Mouse (Mus musculus) adrenal gland, adult 18-20 months (tissue): ENCODE results near the gene Cdc45. TPM values are rescaled to one million over a fixed set of nuclear protein-coding genes. Genes with fewer than 3 reads are reported as not detected.

Experiments used
- DNase-seq, 2 experiments: peaks; one replicate each; pipeline ENCODE4 v3.0.0; 2021 to 2022; ENCODE audit warnings: low spot score in 2 of 2
- total RNA-seq, 2 experiments: library from RNA; stranded (reverse); gene quantifications; 1 replicate in 1 of 2; 2 replicates in 1 of 2; pipeline ENCODE4 v1.2.3; 2021

Gene Cdc45
- total RNA-seq, 2 experiments from 2014 or later, result 6.3 to 11.0 TPM

DNA sequence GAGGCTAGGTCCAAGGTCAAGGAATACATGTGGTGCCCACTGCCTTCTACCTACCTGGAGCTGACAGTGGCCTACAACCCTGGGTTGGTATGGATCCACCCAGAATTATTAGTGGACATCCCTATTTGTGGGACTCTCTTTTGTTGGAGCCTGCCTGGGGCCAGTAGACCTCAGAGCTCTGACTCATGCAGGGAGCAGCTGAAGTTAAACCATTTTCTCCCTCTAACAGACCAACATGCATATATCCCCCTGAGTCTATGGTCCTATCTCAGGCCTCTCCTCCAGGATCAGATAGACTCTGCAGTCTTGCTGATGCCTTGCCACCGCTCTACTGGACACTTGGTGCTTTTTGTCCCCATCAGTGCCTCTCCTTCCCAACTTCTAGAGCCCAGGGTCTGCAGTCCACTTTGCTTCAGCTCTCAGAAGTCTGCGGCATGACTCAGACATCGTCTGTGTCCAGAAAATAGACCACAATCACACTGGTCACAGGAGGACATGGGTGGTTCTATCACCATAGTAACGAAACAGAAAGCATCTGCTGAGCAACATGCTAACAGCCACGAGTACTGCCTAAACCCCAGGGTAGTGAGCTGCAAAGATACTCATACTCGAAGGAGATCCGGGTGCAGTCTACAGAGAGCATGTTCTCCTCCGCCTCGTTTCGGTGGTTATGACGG, 16.4 kb downstream of the Cdc45 start:
- no peak for DNase-seq

DNA sequence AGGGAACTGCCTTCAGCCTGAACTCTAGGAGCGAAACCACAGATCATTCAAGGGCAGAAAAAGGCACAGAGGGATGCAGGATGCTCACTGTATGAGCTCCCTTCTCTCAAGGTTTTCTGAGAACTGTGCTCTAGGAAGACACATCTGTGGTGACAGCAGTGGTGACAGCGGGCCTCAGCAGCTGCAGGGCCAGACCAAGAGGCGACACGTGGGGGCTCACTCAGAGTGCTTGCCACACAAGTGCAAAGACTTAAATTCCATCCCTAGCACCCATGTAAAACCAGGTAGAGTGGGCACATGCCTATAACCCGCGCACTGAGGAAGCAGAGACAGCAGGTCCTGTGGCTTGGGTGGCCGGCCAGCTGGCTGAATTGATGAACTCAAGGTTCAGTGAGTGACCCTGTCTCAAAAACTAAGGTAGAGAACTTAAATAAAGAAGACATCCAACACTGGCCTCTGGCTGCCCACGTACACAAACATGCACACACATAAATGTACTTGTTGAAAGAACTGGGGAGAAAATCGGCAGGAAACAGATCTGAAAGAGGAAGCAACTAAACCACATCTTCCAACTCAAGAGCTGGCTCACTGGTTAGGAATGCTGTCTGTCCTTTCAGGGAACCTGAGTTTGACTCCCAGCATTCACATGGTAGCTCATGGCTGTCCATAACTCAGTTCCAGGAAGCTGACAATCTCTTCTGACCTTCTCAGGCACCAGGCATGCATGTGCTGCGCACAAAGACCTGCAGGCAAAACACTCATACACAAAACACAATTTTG, 23.0 kb downstream of the Cdc45 start:
- DNase-seq, result no peak

DNA sequence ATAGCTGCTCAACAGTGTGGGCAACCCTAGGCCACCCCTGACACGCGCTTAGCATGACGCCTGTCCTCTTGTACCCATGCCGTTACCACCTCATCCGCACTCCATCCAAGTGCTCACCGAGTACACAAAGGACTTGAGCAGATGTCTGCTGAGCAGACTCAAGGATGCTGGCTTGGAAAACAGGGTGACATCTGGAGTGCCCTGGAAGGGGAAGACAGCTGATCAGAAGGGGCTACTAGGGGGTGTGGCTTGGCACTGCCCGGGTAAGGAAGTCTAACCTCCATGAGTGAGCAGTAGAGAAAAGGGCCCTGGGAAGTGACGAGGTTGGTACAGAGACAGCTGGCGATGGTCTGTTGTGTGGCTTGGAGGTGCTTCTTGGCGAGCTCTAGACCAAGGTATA, 25.1 kb downstream of the Cdc45 start:
- DNase-seq, result no peak

DNA sequence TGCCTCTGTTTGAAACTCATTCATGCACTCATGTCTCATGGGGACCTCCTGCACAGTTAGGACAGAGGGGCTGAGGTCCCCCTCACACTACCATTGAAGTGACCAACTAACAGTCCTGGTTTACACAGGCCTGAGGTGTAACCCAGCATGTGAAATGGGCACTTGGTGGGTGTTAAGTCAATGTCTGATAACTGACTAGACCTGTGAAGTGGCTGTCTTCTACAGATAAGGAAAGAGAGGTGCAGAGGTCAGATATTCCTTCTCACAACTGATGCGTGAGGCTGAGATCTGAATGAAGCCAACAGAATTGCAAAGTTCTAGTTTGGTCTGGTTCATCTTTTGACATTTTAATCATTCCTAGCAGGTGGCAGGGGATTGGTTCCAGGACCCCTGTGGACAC, 26.3 kb downstream of the Cdc45 start:
- no peak for DNase-seq

DNA sequence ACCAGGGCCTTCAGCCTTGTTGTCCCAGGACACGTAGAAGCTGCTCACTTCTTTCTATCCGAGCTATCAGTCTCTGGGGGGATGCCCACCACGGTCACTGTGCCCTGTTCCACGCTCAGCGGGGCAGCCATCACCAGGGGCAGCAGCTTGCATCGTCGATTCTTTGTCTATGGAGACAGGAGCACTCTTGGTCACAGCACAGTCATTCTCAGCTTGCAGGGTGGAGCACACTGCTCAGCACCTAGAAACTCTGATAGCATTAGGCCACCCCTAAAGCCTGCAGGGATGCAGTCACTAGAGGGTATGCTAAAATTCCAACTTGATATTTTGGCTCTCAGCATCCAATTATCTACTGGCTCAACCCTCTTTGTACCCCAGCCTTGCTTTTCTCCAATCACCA, 26.8 kb downstream of the Cdc45 start:
- DNase-seq, result no peak

DNA sequence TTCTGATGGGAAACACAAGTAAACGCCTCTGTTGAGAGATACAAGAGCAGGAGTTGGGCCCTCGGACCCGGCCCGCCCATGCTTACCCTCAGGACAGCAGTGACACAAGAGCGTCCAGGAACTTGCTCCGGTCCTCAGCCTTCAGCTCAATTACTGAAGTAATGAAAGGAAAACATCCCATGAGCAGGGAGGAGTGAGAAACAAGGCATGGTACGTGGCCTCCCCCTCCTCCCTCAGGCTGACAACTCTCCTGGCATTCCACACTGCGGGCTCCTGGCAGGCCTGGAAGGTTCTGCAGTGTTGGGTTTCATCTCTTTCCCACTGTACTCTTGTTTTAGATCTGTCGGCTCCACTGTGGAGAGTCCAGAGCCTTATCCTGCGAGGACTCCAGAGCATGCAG, 30.0 kb downstream of the Cdc45 start:
- no peak for DNase-seq

DNA sequence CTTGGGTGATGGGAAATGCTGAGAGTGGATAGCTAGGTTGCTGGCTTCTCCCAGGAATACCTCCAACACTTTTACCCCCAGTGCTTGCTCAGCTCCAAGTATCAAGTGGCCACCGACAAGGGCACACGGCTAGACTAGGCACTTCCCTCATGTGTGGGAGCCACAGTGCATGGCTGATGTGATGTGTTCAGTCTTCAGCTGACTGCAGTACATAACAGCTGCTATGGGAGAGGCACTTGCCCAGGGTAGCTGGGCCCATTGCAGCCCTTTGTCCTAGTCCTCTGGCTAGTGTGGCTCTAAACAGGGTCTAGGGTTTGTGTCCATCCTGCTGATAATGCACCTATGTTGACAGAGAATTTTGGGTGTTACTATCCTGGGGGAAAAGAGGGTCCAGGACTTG, 33.3 kb downstream of the Cdc45 start:
- no peak for DNase-seq

DNA sequence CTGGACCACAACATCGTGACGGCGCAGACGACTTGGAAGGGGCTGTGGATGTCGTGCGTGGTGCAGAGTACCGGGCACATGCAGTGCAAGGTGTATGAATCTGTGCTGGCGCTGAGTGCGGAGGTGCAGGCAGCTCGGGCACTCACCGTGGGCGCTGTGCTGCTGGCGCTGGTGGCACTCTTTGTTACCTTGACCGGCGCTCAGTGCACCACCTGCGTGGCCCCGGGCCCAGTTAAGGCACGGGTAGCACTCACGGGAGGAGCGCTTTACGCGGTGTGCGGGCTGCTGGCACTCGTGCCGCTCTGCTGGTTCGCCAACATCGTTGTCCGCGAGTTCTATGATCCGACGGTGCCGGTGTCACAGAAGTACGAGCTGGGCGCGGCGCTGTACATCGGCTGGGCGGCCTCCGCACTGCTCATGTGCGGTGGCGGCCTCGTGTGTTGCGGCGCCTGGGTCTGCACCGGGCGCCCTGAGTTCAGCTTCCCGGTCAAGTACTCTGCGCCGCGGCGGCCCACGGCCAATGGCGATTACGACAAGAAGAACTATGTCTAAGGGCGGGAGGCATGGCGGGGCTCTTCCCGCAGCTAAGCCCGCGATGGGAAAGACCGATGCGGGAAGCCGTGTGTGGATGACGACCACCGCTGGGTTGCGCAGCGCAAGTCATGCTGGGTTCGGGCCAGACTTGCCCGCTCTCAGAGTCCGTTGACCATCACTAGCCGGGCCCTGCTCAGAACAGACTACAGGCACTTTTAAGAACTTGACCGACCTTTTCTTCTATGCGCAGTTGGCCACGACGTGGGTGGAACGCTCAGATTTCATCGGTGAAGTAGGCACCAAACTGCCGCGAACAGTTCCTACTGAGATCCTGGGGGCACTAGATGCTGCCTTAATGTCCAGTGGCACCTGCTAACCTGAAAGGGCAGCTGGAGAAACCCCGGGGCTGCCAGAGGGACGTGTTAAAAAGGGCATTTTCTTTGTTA, 34.4 kb downstream of the Cdc45 start:
- DNase-seq, result peak in 1 of 2 experiments; percentile 7

DNA sequence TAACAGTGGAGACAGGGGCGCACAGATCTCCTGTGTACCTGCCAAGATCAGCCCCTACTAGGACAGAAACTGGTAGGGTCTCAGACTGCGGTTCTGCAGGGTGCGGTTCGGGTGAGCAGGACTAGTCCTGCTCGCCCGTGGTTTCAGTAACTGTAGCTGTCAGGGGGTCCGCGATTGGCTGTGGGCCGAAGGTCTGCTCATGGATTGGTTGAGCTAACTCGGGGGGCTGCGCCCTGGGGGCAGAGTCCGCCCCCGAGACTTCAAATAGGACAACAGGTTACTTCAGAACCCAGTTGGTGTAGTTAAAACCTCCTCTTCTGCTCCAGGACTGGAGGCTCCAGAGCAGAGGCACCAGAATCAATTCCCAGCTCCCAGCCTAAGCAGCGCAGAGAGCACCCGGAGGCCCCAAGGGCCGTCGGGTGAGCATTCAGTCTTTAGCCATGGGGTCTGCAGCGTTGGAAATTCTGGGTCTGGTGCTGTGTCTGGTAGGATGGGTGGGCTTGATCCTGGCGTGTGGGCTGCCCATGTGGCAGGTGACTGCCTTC, 35.2 kb downstream of the Cdc45 start, which contains the start of gene Cldn5:
Gene Cldn5, plus strand, starts transcription at position 292 of the 545 bp plus-strand sequence.
- DNase-seq, result no peak

DNA sequence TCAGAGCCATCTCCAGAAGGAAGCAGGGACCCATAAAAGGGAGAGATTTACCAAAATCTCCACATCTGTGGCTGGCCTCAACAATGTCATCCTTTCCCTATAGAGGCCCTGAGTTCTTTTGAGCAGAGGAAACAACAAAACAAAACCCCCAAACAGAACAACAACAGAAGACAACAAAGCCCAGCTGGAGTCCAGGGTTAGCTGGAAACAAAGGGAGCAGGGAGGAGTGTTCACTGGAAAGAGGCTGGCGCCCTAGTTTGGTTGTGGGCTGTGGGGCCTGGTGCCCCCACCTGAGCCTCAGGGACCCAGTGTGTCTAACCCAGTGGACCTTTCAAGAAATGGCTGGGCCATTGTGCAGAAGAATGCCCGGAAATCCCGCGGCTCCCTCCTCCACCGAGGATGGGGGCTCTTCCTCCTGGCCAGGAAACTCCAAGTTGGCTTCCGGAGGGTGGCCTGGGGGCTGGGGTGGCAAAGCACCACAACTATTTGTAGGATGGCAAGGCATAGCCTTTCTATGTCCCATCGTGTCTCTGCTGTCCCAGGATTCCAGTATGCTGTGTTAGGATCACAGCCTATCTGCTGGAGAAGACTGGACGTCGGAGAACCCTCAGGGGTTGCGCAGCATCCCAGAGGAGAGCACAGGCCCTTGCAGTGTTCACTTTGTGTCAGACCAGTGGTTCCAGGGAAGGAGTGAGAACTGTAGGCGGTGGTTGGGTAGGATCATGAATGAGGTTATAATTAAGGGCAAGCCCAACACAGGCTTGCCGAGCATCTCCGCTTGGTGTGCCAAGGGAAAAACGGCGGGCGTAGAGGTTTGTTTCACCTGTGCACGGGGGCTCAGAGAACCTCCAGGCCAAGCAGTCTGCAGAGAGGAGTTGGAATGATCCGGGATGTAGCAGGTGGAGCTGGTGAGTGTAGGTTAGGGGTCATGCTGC, 35.9 kb downstream of the Cdc45 start:
- no peak for DNase-seq

DNA sequence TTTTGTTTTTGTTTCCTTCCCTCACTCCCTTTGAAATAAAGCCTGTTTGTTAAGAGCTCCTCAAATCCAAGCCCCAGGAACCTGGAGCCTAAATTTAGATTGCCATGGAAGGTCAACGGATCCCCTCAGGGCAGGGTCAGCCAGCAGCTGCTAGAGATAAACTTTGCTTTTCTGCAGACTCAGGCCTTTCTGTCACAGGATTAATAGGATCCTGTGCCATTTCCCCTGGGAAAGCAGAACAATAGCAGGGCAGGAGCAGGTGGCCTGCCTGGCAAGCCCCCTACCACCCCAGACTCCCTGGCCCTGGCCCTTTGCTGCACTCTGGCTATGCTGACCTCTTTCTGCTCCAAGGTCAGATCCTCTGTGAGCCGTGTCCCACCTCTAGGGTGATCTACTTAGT, 37.9 kb downstream of the Cdc45 start:
- no peak for DNase-seq

DNA sequence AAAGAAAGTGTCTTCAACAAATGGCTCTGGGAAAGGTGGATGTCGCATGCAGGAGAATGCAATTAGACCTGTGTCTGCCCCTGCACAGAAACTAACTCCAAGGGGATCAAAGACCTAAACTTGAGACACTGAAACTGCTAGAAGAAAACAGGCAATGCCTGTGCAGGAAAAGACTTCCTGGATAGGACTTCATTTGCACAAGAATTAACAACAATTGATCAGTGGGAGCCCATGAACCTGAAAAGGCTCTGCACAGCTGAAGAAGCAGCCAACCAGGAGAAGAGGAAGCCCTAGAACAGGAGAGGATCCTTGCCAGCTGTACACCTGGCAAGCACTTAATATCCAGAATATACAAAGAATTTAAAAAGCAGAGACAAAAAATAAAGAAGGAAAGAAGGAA, 42.3 kb downstream of the Cdc45 start:
- no peak for DNase-seq

DNA sequence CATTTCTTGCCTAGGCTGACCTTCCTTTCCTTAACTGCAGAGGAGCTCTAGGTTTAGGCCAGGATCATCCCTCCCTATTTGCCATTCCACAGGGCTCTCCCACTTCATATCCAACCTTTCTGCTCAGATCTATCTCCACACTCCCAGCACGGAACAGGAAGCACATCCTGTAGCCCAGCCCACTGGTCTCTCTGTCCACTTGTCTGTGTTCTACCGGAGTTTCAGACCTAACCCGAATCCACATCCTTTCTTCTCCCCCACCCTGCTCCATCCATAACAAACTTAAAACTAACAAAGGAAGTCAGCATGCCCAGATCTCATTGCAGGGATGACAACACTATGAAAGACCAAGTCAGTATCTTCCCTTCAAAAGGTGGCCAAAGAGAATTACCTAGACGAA, 45.4 kb downstream of the Cdc45 start:
- no peak for DNase-seq

DNA sequence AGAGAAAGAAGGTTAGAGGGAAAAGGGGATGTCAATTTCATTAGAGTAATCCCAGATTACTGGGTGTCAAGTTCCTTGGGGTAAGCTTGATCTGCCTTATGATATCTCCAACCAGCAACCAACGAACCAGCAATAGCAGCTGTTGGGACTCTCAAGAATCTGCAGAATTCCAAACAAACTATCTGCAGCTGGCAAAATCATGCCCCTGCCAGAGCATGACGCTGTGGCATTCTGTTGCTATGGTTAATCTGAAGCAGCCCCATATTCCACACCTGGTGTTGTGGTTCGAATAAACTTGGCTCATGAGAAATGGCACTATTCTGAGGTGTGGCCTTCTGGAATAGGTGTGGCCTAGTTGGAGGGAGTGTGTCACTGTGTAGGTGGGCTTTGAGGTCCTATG, 48.8 kb downstream of the Cdc45 start:
- no peak for DNase-seq

DNA sequence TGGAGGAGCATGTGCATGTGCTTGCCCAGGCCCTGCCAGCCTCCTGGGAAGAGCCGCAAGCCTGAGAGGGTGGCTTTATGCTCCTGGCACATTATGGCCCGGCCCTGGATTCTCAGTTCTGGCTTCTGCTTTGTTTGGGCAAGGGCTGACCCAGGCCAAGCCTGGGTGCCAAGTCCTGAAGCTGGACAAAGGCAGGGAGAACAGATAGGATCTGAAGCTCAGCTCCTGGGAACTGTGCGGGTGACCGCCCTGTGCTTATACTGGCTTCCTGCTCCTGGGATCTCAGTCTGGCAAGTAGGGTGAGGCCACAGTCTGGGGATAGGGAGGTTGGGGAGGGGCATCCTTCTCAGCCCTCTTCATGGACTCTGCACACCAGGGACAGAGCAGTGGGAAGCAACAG, 50.1 kb downstream of the Cdc45 start:
- no peak for DNase-seq

DNA sequence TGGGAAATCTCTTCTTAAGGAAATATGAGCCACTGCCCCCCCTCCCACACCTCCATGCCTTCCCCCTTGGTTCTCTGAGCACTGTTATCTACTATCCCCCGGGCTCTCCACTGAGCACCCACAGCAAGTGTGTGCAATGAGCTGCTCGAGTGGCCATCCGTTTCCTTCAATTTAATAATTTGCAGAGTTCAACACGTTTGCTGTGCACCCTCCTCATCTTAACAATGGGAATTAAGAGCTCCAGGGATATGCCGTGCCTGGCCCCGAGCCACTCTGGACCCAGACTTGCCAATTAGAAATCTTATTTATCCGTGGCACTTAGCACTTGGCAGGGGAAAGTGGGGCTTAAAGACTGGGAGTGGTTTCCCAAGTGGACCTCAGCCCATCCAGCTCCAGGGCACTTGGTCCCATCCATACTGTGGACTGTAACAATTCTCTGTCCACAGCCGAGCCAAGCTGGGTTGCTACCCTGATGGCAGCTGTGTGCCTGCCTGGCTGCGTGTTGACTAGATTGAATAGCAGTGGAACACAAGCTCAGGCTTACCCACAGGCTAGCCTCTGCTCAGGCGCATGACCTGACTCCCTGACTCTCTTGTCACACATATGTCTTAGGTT, 59.8 kb downstream of the Cdc45 start:
- DNase-seq, result no peak

DNA sequence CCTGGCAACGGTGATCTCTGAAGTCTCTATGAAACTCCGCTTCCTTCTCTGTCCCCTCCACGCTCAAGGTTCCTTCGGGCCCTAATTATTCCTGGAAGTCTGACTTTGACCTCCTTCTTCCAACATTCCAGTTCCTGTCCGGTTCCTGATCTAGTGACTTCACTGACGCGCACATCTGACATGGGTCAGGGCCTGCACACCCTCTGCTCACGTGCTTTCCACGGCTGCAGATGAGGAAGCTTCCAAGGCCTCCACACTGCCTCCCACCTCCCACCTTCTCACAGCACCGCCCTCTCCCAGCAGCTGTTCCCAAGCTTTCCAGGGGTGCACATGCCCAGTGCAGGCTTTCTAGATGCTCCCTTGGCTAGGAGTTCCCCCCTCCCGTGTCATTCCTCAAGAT, 60.7 kb downstream of the Cdc45 start:
- no peak for DNase-seq

DNA sequence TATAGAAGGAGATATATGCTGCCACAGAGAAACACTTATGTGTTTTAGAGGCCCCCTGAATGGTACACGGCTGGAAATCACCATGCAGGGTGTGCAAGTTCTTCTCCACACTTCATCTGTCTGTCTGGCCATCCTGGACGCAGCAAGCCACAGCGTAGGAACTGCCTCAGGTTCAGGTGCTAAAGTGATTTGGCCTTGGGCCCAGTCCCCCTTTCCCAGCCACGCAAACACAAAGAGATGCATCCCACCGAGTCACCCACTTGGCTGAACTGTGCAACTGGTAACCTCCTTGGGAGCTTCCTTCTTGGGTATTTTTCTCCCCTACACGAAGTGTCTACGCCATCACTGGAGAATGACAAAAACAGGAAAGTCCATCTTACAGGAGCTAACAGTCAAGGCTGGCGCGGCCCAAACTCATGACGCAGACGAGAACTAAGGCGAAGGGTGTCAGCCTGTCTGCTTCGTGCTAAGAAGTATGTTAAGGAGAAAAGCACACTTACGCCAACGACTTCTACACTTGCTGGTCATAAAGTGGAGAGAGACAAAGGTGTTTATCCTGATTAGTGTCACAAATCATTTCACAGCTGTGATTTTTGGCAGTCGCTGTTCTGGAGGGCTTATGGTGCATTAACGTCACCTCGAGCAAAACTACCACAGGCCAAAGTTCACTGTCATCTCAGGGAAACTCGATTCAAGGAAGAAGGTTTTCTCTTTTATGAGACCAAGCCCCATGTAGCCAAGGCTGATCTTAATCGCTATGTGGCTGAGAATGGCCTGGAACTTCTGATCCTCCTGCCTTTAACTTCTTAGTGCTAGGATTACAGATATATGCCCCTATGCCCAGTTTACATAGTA, 65.3 kb downstream of the Cdc45 start:
- no peak for DNase-seq

DNA sequence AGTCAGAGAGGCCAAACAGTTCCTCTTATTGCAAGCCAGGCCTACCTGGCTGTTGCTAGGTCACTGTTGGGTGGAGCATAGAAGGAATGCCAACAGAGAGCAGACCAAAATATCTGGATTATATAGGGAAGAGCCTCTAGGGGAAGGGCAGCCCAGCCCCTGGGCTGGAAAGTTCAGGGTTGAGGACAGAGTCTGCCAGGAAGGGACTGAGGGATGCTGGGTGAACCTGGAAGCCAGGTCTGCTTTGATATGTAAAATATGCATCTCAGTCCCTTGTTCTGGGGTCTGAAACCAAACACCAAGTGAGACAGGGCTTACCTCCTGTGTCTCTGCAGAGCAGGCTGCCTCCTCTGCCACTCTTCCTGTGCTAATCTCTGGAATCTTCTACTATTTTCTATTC, 73.5 kb downstream of the Cdc45 start:
- no peak for DNase-seq
